Mouse (Mus musculus) brain, embryonic 14.5 days (tissue): ENCODE measurements around the gene Smagp.

Experiments used
- CTCF ChIP-seq: fragments of 200-500 bp; IDR thresholded peaks from 2 replicates; pipeline ENCODE4 v1.5.1; 2012; ENCODE audit warnings: inconsistent platforms, mild to moderate bottlenecking, moderate library complexity, borderline replicate concordance; ENCODE audit not compliant: insufficient read depth, insufficient read length; ENCODE audit errors: extremely low read depth
- POLR2A ChIP-seq: fragments of 200-500 bp; IDR thresholded peaks from 2 replicates; pipeline ENCODE4 v1.6.1; 2012; ENCODE audit warnings: mild to moderate bottlenecking, inconsistent platforms, borderline replicate concordance; ENCODE audit not compliant: poor library complexity, insufficient read depth, insufficient read length, severe bottlenecking; ENCODE audit errors: extremely low read depth

DNA sequence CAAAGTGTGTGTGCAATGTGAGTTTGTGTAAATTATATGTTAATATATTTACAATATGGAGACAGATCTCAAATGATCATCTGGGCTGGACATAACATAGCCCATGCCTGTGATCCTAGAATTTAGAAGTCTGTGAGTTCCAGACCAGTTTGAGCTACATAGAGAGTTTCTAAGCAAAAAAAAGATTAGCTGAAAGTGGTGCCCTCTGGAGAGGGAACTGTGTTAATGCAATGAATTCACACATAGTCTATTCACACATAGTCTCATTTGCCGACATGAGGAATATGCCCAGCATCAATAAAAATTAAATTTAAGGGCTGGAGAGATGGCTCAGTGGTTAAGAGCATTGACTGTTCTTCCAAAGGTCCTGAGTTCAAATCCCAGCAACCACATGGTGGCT, 39.8 kb upstream of the Smagp start:
- TF ChIP-seq CTCF (no peak), POLR2A (no peak)
